Mouse (Mus musculus) limb, embryonic 14.5 days (tissue): ENCODE measurements at regions not wholly inside any gene's neighbourhood (a gene's known extent, or its start where the extent isn't known, plus 50 kb on each side); places are given as distances from the start of the nearest gene placed in this dataset.

Experiments
- ATAC-seq: fragments of 200-750 bp; cut with Nextera tagmentation; 2 replicates; pipeline ENCODE4 v1.8.0; 2017; ENCODE audit warnings: low read depth, moderate number of reproducible peaks, moderate TSS enrichment; ENCODE audit not compliant: low FRiP score
- DNase-seq: peaks from one replicate; pipeline ENCODE4 v3.0.0-alpha.2; 2015; ENCODE audit warnings: low spot score
- H3K27ac ChIP-seq: fragments of 300-500 bp; sonication (generic); replicated peaks from 2 replicates; pipeline ENCODE4 v1.5.1; 2014; ENCODE audit warnings: low read depth, mild to moderate bottlenecking, low read length, moderate library complexity, mixed read lengths
- H3K27me3 ChIP-seq: fragments of 300-500 bp; sonication (generic); 2 replicates; pipeline ENCODE4 v1.6.1; 2014; ENCODE audit warnings: low read length, mixed read lengths; ENCODE audit not compliant: control insufficient read depth, insufficient read depth
- H3K36me3 ChIP-seq: fragments of 300-500 bp; sonication (generic); 2 replicates; pipeline ENCODE4 v1.6.1; 2014; ENCODE audit warnings: mild to moderate bottlenecking, low read length, moderate library complexity, mixed read lengths; ENCODE audit not compliant: control insufficient read depth, insufficient read depth
- H3K4me1 ChIP-seq: fragments of 300-500 bp; sonication (generic); 2 replicates; pipeline ENCODE4 v1.6.1; 2014; ENCODE audit warnings: antibody characterized with exemption, low read length, mixed read lengths; ENCODE audit not compliant: control insufficient read depth, insufficient read depth
- H3K4me2 ChIP-seq: fragments of 300-500 bp; sonication (generic); replicated peaks from 2 replicates; pipeline ENCODE4 v1.6.1; 2014; ENCODE audit warnings: low read depth, mild to moderate bottlenecking, low read length, moderate library complexity; ENCODE audit not compliant: severe bottlenecking
- H3K4me3 ChIP-seq: fragments of 300-500 bp; sonication (generic); replicated peaks from 2 replicates; pipeline ENCODE4 v1.5.1; 2014; ENCODE audit warnings: low read length
- H3K9ac ChIP-seq: fragments of 300-500 bp; sonication (generic); 2 replicates; pipeline ENCODE4 v1.6.1; 2014; ENCODE audit warnings: mild to moderate bottlenecking, low read depth, low read length, moderate library complexity; ENCODE audit not compliant: severe bottlenecking
- H3K9me3 ChIP-seq: fragments of 300-500 bp; sonication (generic); 2 replicates; pipeline ENCODE4 v1.6.1; 2016; ENCODE audit warnings: low read length; ENCODE audit not compliant: control insufficient read depth
- POLR2A ChIP-seq: fragments of 200-500 bp; IDR thresholded peaks from 2 replicates; pipeline ENCODE4 v1.8.0; 2012; ENCODE audit warnings: inconsistent platforms, mild to moderate bottlenecking, moderate library complexity, borderline replicate concordance; ENCODE audit not compliant: insufficient read depth, insufficient read length; ENCODE audit errors: extremely low read depth
- WGBS: fragments of 180-500 bp; shearing (Covaris S2); extraction: QIAGEN DNeasy Blood & Tissue Kit; methylation state at CpG from one replicate; pipeline ENCODE4 v1.1.7; 2014; 5-methylcytosine and 5-hydroxymethylcytosine counted together

GRCm38 (mm10) chr5:56394021-56394420 lies 1323.7 kb upstream of the Pcdh7 start:
- H3K4me3 ChIP-seq = no peak overlapping the region
- WGBS = 69% methylated on average over 3 of the region's 3 CpGs
- no peak for ATAC-seq
- DNase-seq = no peak
- no peak overlapping the region for H3K4me2 ChIP-seq
- H3K27me3 ChIP-seq = no peaks in the 10 kb centered on the region
- H3K27ac ChIP-seq = no peak overlapping the region
- no peak overlapping the region for H3K9ac ChIP-seq
- TF ChIP-seq POLR2A = no peak
- H3K36me3 ChIP-seq = no peaks in the 10 kb centered on the region
- no peaks in the 10 kb centered on the region for H3K9me3 ChIP-seq
- H3K4me1 ChIP-seq = no peaks in the 10 kb centered on the region

- no peaks in the 10 kb centered on the region for H3K36me3 ChIP-seq
- H3K27ac ChIP-seq = no peak overlapping the region
- H3K9ac ChIP-seq = no peak overlapping the region
- no peak overlapping the region for H3K4me3 ChIP-seq
- no peak for TF ChIP-seq POLR2A
- no peaks in the 10 kb centered on the region for H3K4me1 ChIP-seq
- ATAC-seq (no peak), DNase-seq (no peak)
- WGBS = 71% methylated on average over 2 of the region's 2 CpGs
- H3K27me3 ChIP-seq = no peaks in the 10 kb centered on the region
- no peak overlapping the region for H3K4me2 ChIP-seq
- H3K9me3 ChIP-seq = no peaks in the 10 kb centered on the region
Measured at GRCm38 (mm10) chr5:56434958-56435357, 1282.8 kb upstream of the Pcdh7 start.

- H3K4me1 ChIP-seq = no peaks in the 10 kb centered on the region
- H3K27me3 ChIP-seq = no peaks in the 10 kb centered on the region
- H3K27ac ChIP-seq = no peak overlapping the region
- ATAC-seq (no peak), DNase-seq (peak; percentile 57)
- H3K9ac ChIP-seq = no peak overlapping the region
- no peak for TF ChIP-seq POLR2A
- no peak overlapping the region for H3K4me2 ChIP-seq
- H3K36me3 ChIP-seq = no peaks in the 10 kb centered on the region
- H3K4me3 ChIP-seq = no peak overlapping the region
- 84% methylated on average over 2 of the region's 2 CpGs for WGBS
- H3K9me3 ChIP-seq = no peaks in the 10 kb centered on the region
Measured at GRCm38 (mm10) chr5:56440423-56440822, 1277.3 kb upstream of the Pcdh7 start.

- ATAC-seq (no peak), DNase-seq (no peak)
- TF ChIP-seq POLR2A = no peak
- Histone ChIP-seq H3K36me3 (no peaks in the 10 kb centered on the region), H3K4me3 (no peak overlapping the region), H3K4me1 (no peaks in the 10 kb centered on the region), H3K9me3 (no peaks in the 10 kb centered on the region), H3K27ac (no peak overlapping the region), H3K27me3 (no peaks in the 10 kb centered on the region), H3K4me2 (no peak overlapping the region), H3K9ac (no peak overlapping the region)
- WGBS = 89% methylated on average over 4 of the region's 4 CpGs
Measured at GRCm38 (mm10) chr5:56487739-56488138, 1230.0 kb upstream of the Pcdh7 start.
